Mouse (Mus musculus): Measurements from ENCODE around the gene Cd24a. TPM values are rescaled to one million over a fixed set of nuclear protein-coding genes. Genes with fewer than 3 reads are reported as not detected.

Cd24a gene
- 899 and 1,125 TPM in 2 replicates for polyA plus RNA-seq (2015; fragmentation: Nextera tagmentation; extraction: Ambion mirVana)

DNA sequence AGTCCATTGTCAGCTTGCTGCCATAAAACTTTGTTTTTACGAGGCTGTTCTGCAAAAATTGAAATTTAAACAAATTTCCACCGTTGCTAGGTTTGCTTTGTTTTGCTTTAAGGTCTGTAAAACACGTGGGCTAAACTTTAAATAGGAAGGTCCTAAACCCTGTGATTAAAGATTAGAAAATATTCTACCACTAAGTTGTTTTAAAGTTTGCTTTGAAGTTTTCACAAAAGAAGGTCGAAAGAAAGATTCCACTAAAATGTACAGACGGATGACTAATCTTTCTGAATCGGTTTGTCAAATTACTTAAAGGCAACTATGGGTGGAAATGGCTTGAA lies at the start of gene Cd24a:
Cd24a (plus strand) TSS at position 288 of the 335 bp plus-strand sequence.
- Histone ChIP-seq H3K9ac (peak within 1 kb of the TSS; percentile 99), H3K27ac (peak within 1 kb of the TSS; percentile 98), H3K9me3 (replicated peaks) (no peaks in the 10 kb centered on the region), H3K4me2 (peak within 1 kb of the TSS; percentile 91), H3K27me3 (no peaks in the 10 kb centered on the region), H3K36me3 (peaks cover 32% of the 10 kb centered on the region), H3K4me3 (replicated peaks) (peak within 1 kb of the TSS; percentile 96), H3K4me1 (replicated peaks) (peaks cover 49% of the 10 kb centered on the region)
- no peak for ATAC-seq (ENCODE audit: low read depth)
- WGBS (ENCODE audit: insufficient replicate concordance) = 2% methylated on average over 6 of the region's 6 CpGs
- DNase-seq = no peak

GRCm38 (mm10) chr10:43534382-43534781 lies 43.7 kb upstream of the Cd24a start:
- ATAC-seq (ENCODE audit: low read depth) (no peak), DNase-seq (no peak)
- Histone ChIP-seq H3K4me2 (no peak overlapping the region), H3K27ac (no peak overlapping the region), H3K4me1 (replicated peaks) (peaks cover 12% of the 10 kb centered on the region), H3K9me3 (replicated peaks) (no peaks in the 10 kb centered on the region), H3K4me3 (replicated peaks) (no peak overlapping the region), H3K27me3 (no peaks in the 10 kb centered on the region), H3K9ac (no peak overlapping the region), H3K36me3 (peaks cover 43% of the 10 kb centered on the region)
- 30% methylated on average over 1 of the region's 1 CpGs for WGBS (ENCODE audit: insufficient replicate concordance)

DNA sequence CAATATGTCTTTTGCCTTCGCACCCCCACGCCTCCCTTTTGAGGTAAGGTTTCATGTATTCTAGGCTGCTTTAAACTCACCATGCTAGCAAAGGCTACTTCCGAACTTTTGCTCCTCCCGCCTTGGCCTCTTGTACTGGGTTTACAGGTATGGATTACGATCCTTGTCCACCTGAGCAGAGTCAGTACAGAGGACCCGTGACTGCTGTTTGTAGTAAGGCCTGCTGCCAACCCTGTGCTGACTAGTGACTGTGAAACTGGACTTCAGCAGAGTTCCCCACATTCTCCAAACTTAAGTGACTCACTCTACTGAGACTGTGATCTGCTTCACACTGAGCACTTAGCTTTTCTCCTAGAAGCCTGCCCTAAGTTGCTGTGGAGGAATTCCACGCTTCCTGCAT lies 40.4 kb upstream of the Cd24a start:
- Histone ChIP-seq H3K27me3 (no peaks in the 10 kb centered on the region), H3K9me3 (replicated peaks) (no peaks in the 10 kb centered on the region), H3K4me1 (replicated peaks) (peaks cover 28% of the 10 kb centered on the region), H3K27ac (peak overlapping the region; percentile 54), H3K4me2 (no peak overlapping the region), H3K9ac (no peak overlapping the region), H3K4me3 (replicated peaks) (no peak overlapping the region), H3K36me3 (peaks cover 12% of the 10 kb centered on the region)
- ATAC-seq (ENCODE audit: low read depth) (no peak), DNase-seq (no peak)
- 83% methylated on average over 7 of the region's 7 CpGs for WGBS (ENCODE audit: insufficient replicate concordance)

GRCm38 (mm10) chr10:43538831-43539230 lies 39.3 kb upstream of the Cd24a start:
- no peaks in the 10 kb centered on the region for H3K9me3 ChIP-seq (replicated peaks)
- WGBS (ENCODE audit: insufficient replicate concordance) = 82% methylated on average over 5 of the region's 5 CpGs
- peak overlapping the region; percentile 10; the same call in 1 of the 2 replicates for H3K27ac ChIP-seq
- H3K4me1 ChIP-seq (replicated peaks) = peaks cover 28% of the 10 kb centered on the region
- no peak overlapping the region for H3K4me3 ChIP-seq (replicated peaks)
- no peaks in the 10 kb centered on the region for H3K27me3 ChIP-seq
- DNase-seq = no peak
- H3K9ac ChIP-seq = 0 out of 2 replicates have a peak overlapping the region, but pooled peaks have one; percentile 92
- H3K36me3 ChIP-seq = peaks cover 7% of the 10 kb centered on the region; the same call in 1 of the 2 replicates
- no peak for ATAC-seq (ENCODE audit: low read depth)
- peak overlapping the region; percentile 79 for H3K4me2 ChIP-seq

- H3K27ac ChIP-seq = peak overlapping the region; percentile 78
- no peak for DNase-seq
- H3K27me3 ChIP-seq = no peaks in the 10 kb centered on the region
- peak overlapping the region; percentile 91 for H3K4me3 ChIP-seq (replicated peaks)
- ATAC-seq (ENCODE audit: low read depth) = no peak
- H3K4me2 ChIP-seq = peak overlapping the region; percentile 79
- peak overlapping the region; percentile 92 for H3K9ac ChIP-seq
- 16% methylated on average over 12 of the region's 12 CpGs for WGBS (ENCODE audit: insufficient replicate concordance)
- peaks cover 7% of the 10 kb centered on the region; the same call in 1 of the 2 replicates for H3K36me3 ChIP-seq
- no peaks in the 10 kb centered on the region for H3K9me3 ChIP-seq (replicated peaks)
- peaks cover 24% of the 10 kb centered on the region for H3K4me1 ChIP-seq (replicated peaks)
Observed at GRCm38 (mm10) chr10:43539746-43540310, 38.3 kb upstream of the Cd24a start.

GRCm38 (mm10) chr10:43540442-43541152 lies 37.5 kb upstream of the Cd24a start, which contains the start of gene 1700021F05Rik:
Gene 1700021F05Rik, minus strand, starts transcription at chr10:43540994.
- peak within 1 kb of the TSS; percentile 78 for H3K27ac ChIP-seq
- H3K27me3 ChIP-seq = no peaks in the 10 kb centered on the region
- ATAC-seq (ENCODE audit: low read depth) = peak; percentile 99
- peaks cover 24% of the 10 kb centered on the region for H3K4me1 ChIP-seq (replicated peaks)
- under 1% methylated on average over 52 of the region's 56 CpGs for WGBS (ENCODE audit: insufficient replicate concordance)
- H3K36me3 ChIP-seq = peaks cover 5% of the 10 kb centered on the region; the same call in 1 of the 2 replicates
- H3K4me3 ChIP-seq (replicated peaks) = peak within 1 kb of the TSS; percentile 91
- no peaks in the 10 kb centered on the region for H3K9me3 ChIP-seq (replicated peaks)
- DNase-seq = peak; percentile 92
- H3K9ac ChIP-seq = peak within 1 kb of the TSS; percentile 92
- peak within 1 kb of the TSS; percentile 79 for H3K4me2 ChIP-seq

DNA sequence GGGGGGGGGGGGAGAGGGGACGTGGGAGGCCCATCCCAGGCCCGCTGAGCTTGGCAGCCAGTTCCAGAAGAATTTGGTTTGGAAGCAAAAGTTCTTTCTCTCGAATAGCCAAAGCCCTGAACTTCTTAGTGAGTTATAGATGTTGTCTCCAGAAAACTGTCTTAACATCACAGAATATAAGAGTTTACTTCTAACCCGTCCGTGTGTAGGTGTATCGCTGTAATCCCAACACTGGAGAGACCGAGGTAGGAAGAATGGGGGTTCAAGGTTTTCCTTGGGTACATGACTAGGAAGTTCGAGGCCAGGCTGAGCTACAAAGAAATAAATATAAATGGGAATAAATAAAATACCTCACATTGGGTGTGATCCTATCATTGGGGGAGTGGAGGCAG lies 36.9 kb upstream of the Cd24a start:
- Histone ChIP-seq H3K27ac (peak overlapping the region; percentile 7; the same call in 1 of the 2 replicates), H3K9me3 (replicated peaks) (no peaks in the 10 kb centered on the region), H3K36me3 (no peaks in the 10 kb centered on the region), H3K9ac (peak overlapping the region; percentile 44; the same call in 1 of the 2 replicates), H3K4me1 (replicated peaks) (peaks cover 24% of the 10 kb centered on the region), H3K4me3 (replicated peaks) (peak overlapping the region; percentile 91), H3K27me3 (no peaks in the 10 kb centered on the region), H3K4me2 (peak overlapping the region; percentile 79)
- DNase-seq (no peak), ATAC-seq (ENCODE audit: low read depth) (no peak)
- WGBS (ENCODE audit: insufficient replicate concordance) = 32% methylated on average over 8 of the region's 8 CpGs

DNA sequence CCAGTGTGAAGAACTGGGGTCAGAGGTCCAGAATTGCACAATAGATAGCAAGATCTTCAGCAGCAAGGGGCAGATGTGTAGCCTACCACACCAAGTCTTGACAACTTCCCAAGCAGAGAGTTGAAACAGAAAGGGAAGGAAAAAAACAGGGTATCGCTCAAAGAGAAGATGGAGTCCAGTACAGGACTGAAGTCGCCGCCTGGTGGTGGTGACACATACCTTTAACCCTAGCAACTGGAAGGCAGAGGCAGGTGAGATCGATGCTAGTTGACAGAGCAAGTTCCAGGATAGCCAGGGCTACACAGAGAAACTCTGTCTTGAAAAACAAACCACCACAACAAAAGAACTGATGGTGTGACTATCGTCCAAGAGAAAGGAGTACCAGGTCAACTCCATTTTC lies 28.7 kb upstream of the Cd24a start:
- Histone ChIP-seq H3K27me3 (no peaks in the 10 kb centered on the region), H3K9ac (no peak overlapping the region), H3K27ac (no peak overlapping the region), H3K4me3 (replicated peaks) (no peak overlapping the region), H3K4me2 (no peak overlapping the region), H3K4me1 (replicated peaks) (no peaks in the 10 kb centered on the region), H3K9me3 (replicated peaks) (no peaks in the 10 kb centered on the region), H3K36me3 (no peaks in the 10 kb centered on the region)
- DNase-seq = no peak
- ATAC-seq (ENCODE audit: low read depth) = no peak
- WGBS (ENCODE audit: insufficient replicate concordance) = 42% methylated on average over 5 of the region's 5 CpGs

DNA sequence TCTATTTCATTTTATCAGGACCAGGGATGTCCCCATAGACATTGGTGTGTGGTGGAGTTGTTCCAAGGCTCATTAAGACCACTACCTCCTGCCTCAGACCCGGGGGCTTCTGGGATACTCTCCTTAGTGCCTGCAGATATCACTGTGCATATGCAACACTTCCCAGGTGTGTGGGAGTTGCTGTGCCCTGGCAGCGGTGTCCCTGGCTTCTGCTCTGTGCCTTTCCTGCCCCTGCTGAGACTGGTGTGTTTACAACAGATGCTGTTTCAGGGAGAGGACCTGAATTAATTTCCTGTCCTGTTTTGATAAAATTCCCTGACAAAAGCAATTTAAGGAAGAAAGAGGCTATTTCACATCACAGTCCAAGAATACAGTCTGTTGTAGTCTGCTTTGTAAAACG lies 27.2 kb upstream of the Cd24a start:
- Histone ChIP-seq H3K4me3 (replicated peaks) (no peak overlapping the region), H3K4me1 (replicated peaks) (no peaks in the 10 kb centered on the region), H3K27ac (no peak overlapping the region), H3K36me3 (no peaks in the 10 kb centered on the region), H3K4me2 (no peak overlapping the region), H3K27me3 (no peaks in the 10 kb centered on the region), H3K9me3 (replicated peaks) (no peaks in the 10 kb centered on the region), H3K9ac (no peak overlapping the region)
- ATAC-seq (ENCODE audit: low read depth) (no peak), DNase-seq (no peak)
- 27% methylated on average over 3 of the region's 3 CpGs for WGBS (ENCODE audit: insufficient replicate concordance)

- no peaks in the 10 kb centered on the region for H3K36me3 ChIP-seq
- no peaks in the 10 kb centered on the region for H3K9me3 ChIP-seq (replicated peaks)
- ATAC-seq (ENCODE audit: low read depth) (no peak), DNase-seq (no peak)
- H3K27me3 ChIP-seq = no peaks in the 10 kb centered on the region
- 40% methylated on average over 3 of the region's 3 CpGs for WGBS (ENCODE audit: insufficient replicate concordance)
- no peak overlapping the region for H3K9ac ChIP-seq
- no peak overlapping the region for H3K4me2 ChIP-seq
- H3K4me1 ChIP-seq (replicated peaks) = no peaks in the 10 kb centered on the region
- no peak overlapping the region for H3K27ac ChIP-seq
- H3K4me3 ChIP-seq (replicated peaks) = no peak overlapping the region
Observed at GRCm38 (mm10) chr10:43551388-43551787, 26.7 kb upstream of the Cd24a start.

GRCm38 (mm10) chr10:43557630-43558165 lies 20.4 kb upstream of the Cd24a start:
- 0 out of 2 replicates have a peak, but pooled peaks cover 5% of the 10 kb centered on the region for H3K27me3 ChIP-seq
- no peak overlapping the region for H3K4me2 ChIP-seq
- H3K4me3 ChIP-seq (replicated peaks) = no peak overlapping the region
- 62% methylated on average over 5 of the region's 5 CpGs for WGBS (ENCODE audit: insufficient replicate concordance)
- H3K27ac ChIP-seq = no peak overlapping the region
- no peak overlapping the region for H3K9ac ChIP-seq
- H3K36me3 ChIP-seq = no peaks in the 10 kb centered on the region
- ATAC-seq (ENCODE audit: low read depth) = peak; percentile 34; the same call in 1 of the 2 replicates
- peaks cover 9% of the 10 kb centered on the region for H3K4me1 ChIP-seq (replicated peaks)
- H3K9me3 ChIP-seq (replicated peaks) = no peaks in the 10 kb centered on the region
- DNase-seq = no peak

Data from liver, embryonic 13.5 days (tissue).